Mouse (Mus musculus): ENCODE measurements around the gene Utf1. TPM values are rescaled to one million over a fixed set of nuclear protein-coding genes. Genes with fewer than 3 reads are reported as not detected.

Gene Utf1
- total RNA-seq, 2 experiments from 2014 or later, result not detected

GRCm38 (mm10) chr7:139971436-139971835 lies 27.8 kb downstream of the Utf1 start:
- DNase-seq (ENCODE audit: low spot score in 2 of 2), result no peak

DNA sequence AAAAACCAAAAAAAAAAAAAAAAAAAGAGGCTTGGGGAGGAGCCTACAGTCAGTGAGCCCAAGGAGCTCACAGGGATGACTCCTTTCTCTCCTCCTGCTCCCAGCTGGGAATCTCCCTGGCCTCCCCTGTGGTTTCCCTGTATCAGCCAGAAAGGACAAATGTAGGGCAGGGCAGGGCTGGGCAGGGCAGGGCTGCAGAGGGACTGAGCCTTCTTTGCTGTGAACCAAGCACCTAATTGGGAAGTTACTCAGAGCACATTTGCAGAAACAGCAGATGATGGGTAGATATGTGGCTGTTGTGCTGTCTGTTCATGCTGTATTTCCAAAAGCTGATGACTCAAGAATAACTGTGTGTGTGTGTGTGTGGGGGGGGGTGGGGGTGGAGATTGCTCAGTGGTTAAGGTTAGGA lies 29.3 kb downstream of the Utf1 start:
- DNase-seq (ENCODE audit: low spot score in 2 of 2), result no peak

DNA sequence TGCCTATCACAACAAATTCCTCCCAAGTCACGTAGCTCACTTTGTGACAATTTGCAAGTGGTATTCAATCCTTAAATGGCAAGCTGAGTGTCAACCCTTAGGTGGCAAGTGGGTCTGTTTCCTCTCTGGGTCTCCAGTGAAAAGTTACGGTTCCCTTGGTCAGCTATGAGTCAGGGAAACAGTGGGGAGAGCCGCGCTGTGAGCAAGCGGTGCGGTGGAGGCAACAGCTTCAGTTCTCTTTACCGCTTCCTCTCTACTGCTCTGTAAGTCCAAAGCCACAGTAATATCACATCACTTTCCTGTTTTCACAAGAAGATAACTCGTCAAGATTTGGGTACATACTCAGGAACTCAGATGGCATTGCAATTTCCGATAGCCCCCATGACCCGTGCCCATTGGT lies 30.7 kb downstream of the Utf1 start:
- DNase-seq (ENCODE audit: low spot score in 2 of 2), result no peak

- DNase-seq (ENCODE audit: low spot score in 2 of 2), result no peak
These were observed 31.9 kb downstream of the Utf1 start for GRCm38 (mm10) chr7:139975471-139975870.

- peak; percentile 92 to 94 for DNase-seq (ENCODE audit: low spot score in 2 of 2)
These were observed 34.8 kb downstream of the Utf1 start, which contains the start of gene 6430531B16Rik for GRCm38 (mm10) chr7:139978278-139978892. 6430531B16Rik (minus strand) TSS chr7:139978755.

DNA sequence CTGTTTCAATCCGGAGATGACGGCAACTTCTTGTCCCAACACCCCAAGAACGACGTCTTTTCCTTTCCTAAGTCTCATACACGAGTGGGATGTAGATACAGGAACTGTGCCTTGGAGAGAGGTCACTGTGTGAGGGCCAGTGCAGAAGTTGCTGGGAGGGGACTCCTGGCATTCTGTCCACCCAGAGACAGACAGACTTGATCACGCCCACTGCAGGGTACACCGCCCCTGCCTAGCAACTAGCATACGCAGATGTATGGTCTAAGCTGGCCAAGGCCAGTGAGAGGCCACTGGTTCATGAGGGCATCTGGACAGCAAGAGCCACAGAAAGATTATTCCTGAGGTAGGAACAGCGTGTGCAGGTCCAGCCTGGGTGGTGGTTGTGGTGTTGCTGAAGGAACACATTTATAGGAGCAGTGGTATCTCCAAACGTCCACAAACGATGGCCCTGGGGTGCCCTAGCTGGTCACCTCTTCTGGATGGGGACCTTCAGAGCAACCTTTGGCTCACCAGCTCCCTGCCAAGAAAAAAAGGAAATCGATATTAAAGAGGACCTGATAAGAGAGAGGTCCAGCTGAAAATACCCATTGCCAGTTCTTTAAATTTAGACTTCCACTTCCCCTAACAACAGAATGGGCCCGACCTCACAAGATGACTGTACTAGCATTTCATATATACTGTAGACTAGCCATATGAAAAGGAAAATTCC lies 35.6 kb downstream of the Utf1 start:
- peak; percentile 23 to 30 for DNase-seq (ENCODE audit: low spot score in 2 of 2)

DNA sequence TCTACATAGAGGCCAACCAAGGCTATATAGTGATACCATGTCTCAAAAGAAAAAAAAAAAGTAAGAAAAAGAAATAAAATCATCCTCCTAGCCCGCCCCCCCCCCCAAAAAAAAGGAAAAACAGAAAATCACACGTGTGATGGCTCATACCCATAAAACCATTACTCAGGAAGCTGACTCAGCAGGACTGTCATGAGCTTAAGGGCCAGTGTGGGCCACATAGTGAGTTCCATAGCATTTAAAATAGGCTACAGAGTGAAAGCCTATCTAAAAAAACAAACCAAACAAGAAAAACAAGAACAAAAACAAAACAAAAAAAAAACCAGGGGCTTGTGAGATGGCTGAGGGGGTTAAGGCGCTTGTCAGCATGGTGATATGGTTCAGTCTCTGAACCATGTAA lies 37.2 kb downstream of the Utf1 start:
- DNase-seq (ENCODE audit: low spot score in 2 of 2), result no peak

DNA sequence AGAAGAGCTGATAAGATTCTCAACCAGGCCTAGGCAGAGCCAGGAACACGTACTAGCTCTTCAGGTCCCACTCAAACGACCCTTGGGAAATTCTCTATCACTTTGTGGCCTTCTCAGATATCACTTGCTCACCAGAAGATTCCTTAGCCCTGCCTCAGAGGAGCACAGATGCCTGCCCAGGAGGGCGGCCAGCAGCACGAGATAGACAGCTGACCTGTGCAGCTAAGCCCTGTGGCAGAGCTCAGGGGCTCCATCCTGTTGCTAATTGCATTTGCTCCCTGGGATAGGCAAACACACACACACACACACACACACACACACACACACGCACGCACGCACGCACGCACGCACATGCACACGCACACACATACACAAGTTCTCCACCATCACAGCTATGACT lies 38.5 kb downstream of the Utf1 start:
- no peak for DNase-seq (ENCODE audit: low spot score in 2 of 2)

DNA sequence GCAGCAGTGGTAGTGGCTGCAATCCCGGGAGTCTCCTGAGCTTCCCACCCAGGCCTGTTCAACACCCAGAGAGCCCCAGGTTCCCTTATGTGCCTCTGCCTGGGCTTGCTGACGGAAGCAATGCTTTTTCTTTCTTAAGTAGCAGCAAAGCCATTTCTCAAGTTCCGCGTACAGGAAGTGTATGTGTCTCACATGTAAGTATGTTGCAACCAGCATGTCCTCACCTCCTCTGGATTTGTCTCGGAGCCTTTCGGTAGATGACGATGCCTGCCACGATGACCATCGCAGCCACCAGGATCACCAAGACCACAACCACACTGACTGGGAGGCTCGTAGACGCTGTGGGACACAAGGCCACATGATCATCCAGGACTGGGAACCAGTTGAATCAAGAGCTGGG lies 40.9 kb downstream of the Utf1 start:
- no peak for DNase-seq (ENCODE audit: low spot score in 2 of 2)

DNA sequence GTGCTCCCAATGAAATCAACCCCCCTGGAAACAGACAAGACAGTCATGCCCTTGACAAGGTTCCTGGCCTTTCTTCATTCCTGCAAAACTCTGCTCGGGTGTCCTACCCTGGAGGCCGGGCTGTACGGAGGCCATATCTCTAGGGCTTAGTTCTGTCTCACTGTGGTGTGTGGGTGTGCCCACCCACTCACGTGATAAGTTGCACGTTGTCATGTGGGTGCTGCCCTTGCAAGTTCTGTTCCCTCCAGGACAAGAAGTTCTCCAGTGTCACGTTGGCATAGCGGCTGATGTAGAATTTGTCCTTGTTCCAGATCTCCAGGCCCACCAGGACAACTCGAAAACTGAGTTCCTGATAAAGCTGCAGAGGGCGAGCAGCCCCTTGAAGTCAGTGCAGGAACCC lies 44.7 kb downstream of the Utf1 start:
- no peak for DNase-seq (ENCODE audit: low spot score in 2 of 2)

- DNase-seq (ENCODE audit: low spot score in 2 of 2), result no peak
These were observed 47.3 kb downstream of the Utf1 start for GRCm38 (mm10) chr7:139990864-139991394.

GRCm38 (mm10) chr7:139992406-139992805 lies 48.8 kb downstream of the Utf1 start, which contains the start of gene Adam8:
Adam8 (minus strand) TSS chr7:139992562.
- no peak for DNase-seq (ENCODE audit: low spot score in 2 of 2)

DNA sequence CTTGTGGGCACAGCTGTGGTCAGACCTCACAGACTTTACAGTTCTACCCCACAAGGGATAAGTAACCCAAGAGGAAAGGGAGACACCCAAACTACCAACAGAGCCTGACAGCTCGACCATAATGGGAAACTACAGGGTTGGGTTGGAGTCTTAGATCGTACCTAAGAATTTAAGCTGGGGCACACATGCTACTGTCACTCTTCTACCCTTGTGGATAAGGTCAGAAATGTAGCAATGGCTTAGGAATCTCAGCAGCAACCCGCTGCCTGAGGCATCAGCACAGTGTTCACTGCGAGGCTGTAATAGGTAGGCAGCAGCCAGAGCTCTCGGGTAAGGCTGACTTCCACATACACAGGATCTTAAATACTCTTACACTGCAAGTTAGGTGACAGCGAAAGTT lies 49.9 kb downstream of the Utf1 start:
- no peak for DNase-seq (ENCODE audit: low spot score in 2 of 2)

DNA sequence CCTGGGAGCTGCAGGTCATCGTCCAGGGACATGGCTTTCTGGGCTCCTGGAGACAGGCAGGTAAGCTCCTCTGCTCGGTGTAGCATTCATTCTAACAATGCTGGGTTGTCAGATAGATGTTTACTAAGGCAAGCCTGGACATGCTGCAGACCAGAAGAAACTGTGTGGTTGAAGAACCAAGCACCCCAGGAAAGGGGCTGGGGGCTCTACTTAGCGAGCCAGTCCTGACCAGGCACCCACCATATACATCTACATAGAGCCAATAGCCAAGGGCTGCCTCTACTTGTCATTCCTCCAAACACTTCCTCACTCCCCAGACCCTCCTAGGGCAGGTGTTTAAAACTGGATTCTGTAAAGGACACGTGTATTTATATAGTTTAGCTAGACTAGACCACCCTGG lies 50.6 kb downstream of the Utf1 start:
- DNase-seq (ENCODE audit: low spot score in 2 of 2), result no peak

DNA sequence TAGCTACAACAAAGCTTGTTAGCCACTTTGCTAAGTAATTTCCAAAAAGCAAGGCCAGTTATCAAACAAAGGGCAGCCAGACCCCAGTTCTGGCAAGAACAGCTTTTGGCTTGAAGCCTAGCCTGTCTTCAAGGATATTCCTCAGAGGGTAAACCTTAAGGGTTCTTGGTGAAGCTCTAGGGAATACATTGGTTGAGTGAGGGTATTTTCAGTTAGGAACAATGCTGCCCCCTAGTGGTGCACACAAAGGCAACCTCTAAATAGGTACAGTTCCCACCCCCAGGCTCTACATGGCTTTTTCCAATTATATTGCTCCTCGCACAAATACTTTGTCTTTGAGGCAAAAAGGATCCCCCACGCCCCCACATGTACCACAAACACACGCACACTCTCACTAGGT lies 51.1 kb downstream of the Utf1 start:
- DNase-seq (ENCODE audit: low spot score in 2 of 2), result peak; percentile 56 to 89

Small RNA genes lying within 50 kb of the gene (microRNA-seq; reads per million reads assigned to microRNA genes)
- gene Mir202, result 0 to 1.2 reads per million in 2 experiments
- 1.4 to 1.7 reads per million in 2 experiments for gene Mir7062
- gene mmu-mir-7686, result 0 reads per million in 2 experiments

Other genes with a start within 250 kb of the Utf1 start
- gene Adgra1, start 109.6 kb upstream of the Utf1 start, total RNA-seq (2021), result 10 to 100 TPM; 44.0 to 60.0 TPM
- gene Kndc1, start 49.1 kb upstream of the Utf1 start, total RNA-seq (2021), result 10 to 100 TPM; 84.7 to 86.2 TPM
- 1 to 10 TPM in 1 of 2 experiments, under 1 TPM in 1; 0.99 to 1.5 TPM for gene 6430531B16Rik, start 35.0 kb downstream of the Utf1 start, total RNA-seq (2021)
- gene Adam8, start 48.8 kb downstream of the Utf1 start, total RNA-seq (2021), result 1 to 10 TPM; 3.2 to 4.7 TPM
- 10 to 100 TPM; 23.8 to 24.2 TPM for gene Zfp511, start 92.6 kb downstream of the Utf1 start, total RNA-seq (2021)
- 10 to 100 TPM; 34.1 to 35.4 TPM for gene Tubgcp2, start 92.9 kb downstream of the Utf1 start, total RNA-seq (2021)
- gene Msx3, start 105.3 kb downstream of the Utf1 start, total RNA-seq (2021), result under 1 TPM in 1 of 2 experiments, not detected in 1; 0.15 TPM
- gene Caly, start 138.8 kb downstream of the Utf1 start, total RNA-seq (2021), result 100 to 1,000 TPM; 269 to 293 TPM
- not detected for gene Prap1, start 149.6 kb downstream of the Utf1 start, total RNA-seq (2021)
- gene Fuom, start 158.7 kb downstream of the Utf1 start, total RNA-seq (2021), result 10 to 100 TPM; 41.7 to 43.4 TPM
- 1 to 10 TPM; 4.7 to 5.2 TPM for gene Paox, start 172.0 kb downstream of the Utf1 start, total RNA-seq (2021)
- gene Echs1, start 172.7 kb downstream of the Utf1 start, total RNA-seq (2021), result 10 to 100 TPM; 63.7 to 66.6 TPM
- gene Mtg1, start 193.8 kb downstream of the Utf1 start, total RNA-seq (2021), result 10 to 100 TPM; 20.9 to 27.8 TPM
- gene Sprn, start 211.1 kb downstream of the Utf1 start, total RNA-seq (2021), result 100 to 1,000 TPM; 151 to 156 TPM
- not detected for gene Olfr522, start 221.0 kb downstream of the Utf1 start, total RNA-seq (2021)
- gene Olfr523, start 229.4 kb downstream of the Utf1 start, total RNA-seq (2021), result under 1 TPM in 1 of 2 experiments, not detected in 1; 0.10 TPM

Data from layer of hippocampus, adult 18-20 months (tissue).